Mouse (Mus musculus) intestine, embryonic 16.5 days (tissue): ENCODE results near the gene Isg20l2. TPM values are rescaled to one million over a fixed set of nuclear protein-coding genes. Genes with fewer than 3 reads are reported as not detected.

ENCODE experiments used
- ATAC-seq: fragments of 200-750 bp; cut with Nextera tagmentation; 2 replicates; pipeline ENCODE4 v1.8.0; 2017; ENCODE audit warnings: moderate TSS enrichment, moderate library complexity
- H3K27ac ChIP-seq: fragments of 300-500 bp; sonication (generic); 2 replicates; pipeline ENCODE4 v1.5.1; 2014; ENCODE audit warnings: mild to moderate bottlenecking, low read length
- H3K27me3 ChIP-seq: fragments of 300-500 bp; sonication (generic); replicated peaks from 2 replicates; pipeline ENCODE4 v1.6.1; 2014; ENCODE audit warnings: low read length, control low read depth, mixed read lengths; ENCODE audit not compliant: control insufficient read depth, insufficient read depth
- H3K36me3 ChIP-seq: fragments of 300-500 bp; sonication (generic); 2 replicates; pipeline ENCODE4 v1.6.1; 2014; ENCODE audit warnings: low read length, control low read depth; ENCODE audit not compliant: control insufficient read depth, insufficient read depth
- H3K4me1 ChIP-seq: fragments of 300-500 bp; sonication (generic); 2 replicates; pipeline ENCODE4 v1.6.1; 2014; ENCODE audit warnings: low read length, control low read depth, mixed read lengths; ENCODE audit not compliant: control insufficient read depth, insufficient read depth
- H3K4me2 ChIP-seq: fragments of 300-500 bp; sonication (generic); 2 replicates; pipeline ENCODE4 v1.6.1; 2014; ENCODE audit warnings: low read depth, low read length, control low read depth
- H3K4me3 ChIP-seq: fragments of 300-500 bp; sonication (generic); 2 replicates; pipeline ENCODE4 v1.5.1; 2014; ENCODE audit warnings: mild to moderate bottlenecking, low read length
- H3K9ac ChIP-seq: fragments of 300-500 bp; sonication (generic); 2 replicates; pipeline ENCODE4 v1.6.1; 2014; ENCODE audit warnings: low read depth, low read length
- H3K9me3 ChIP-seq: fragments of 300-500 bp; sonication (generic); 2 replicates; pipeline ENCODE4 v1.6.1; 2016; ENCODE audit warnings: low read length, control low read depth; ENCODE audit not compliant: control insufficient read depth
- WGBS: fragments of 180-500 bp; shearing (Covaris S2); extraction: QIAGEN DNeasy Blood & Tissue Kit; methylation state at CpG from one replicate; pipeline ENCODE4 v1.1.7; 2014; 5-methylcytosine and 5-hydroxymethylcytosine counted together
- polyA plus RNA-seq: library from polyadenylated mRNA; unstranded; fragments of >200 nt; fragmentation: Nextera tagmentation; extraction: Ambion mirVana; gene quantifications from 2 replicates; pipeline ENCODE4 v1.2.1, GENCODE M21; 2015

Isg20l2 gene
- polyA plus RNA-seq, 1 experiment from 2014 or later, result 39.8 TPM

DNA sequence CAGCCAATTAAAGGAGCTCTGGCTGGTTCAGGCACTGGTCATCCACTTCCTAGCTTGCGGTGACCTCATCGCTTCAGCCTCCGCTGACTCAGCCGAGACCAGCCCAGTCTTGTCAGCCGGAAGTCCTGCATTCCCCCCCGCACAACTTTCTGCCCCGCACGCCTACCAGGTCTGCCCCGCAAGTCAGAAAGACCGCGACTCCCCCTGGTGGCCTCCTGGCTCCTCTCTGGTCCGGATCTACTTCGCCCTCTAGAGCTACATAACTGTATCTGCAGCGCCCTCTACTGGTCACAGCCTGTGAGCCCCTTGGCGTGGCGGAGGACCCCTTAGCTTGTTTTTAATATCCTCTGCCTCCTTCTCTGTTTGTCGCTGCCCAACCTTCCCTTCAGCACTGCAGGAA is 56.8 kb downstream of the Isg20l2 start:
- H3K27ac ChIP-seq, result peak overlapping the region; percentile 66
- no peaks in the 10 kb centered on the region for H3K36me3 ChIP-seq
- under 1% methylated on average over 17 of the region's 17 CpGs for whole genome bisulfite sequencing
- H3K4me2 ChIP-seq, result peak overlapping the region; percentile 66
- peak overlapping the region; percentile 54 for H3K9ac ChIP-seq
- peaks cover 60% of the 10 kb centered on the region for H3K4me1 ChIP-seq
- peaks cover 15% of the 10 kb centered on the region; the same call in 1 of the 2 replicates for H3K27me3 ChIP-seq
- H3K9me3 ChIP-seq, result no peaks in the 10 kb centered on the region
- ATAC-seq, result peak; percentile 42
- peak overlapping the region; percentile 45 for H3K4me3 ChIP-seq

DNA sequence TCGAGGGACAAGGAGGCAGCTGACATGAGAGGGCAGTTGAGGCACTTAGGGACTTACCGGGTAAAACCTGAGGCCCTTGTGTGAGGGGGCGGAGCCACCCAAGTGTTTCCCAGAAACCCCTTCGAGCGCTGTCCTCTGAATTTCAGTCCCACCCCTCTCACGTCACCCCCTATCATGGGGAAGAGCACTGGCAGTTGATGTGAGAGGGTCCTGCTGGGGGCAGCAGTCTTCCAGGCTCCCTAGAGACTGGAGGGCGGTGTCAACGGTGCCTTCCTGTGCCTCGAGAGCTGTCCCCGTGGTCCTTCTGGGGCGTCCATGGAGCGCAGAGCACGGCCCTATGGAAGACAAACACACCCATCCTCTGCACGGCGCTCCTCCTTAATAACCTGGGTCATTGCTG is 57.5 kb downstream of the Isg20l2 start:
- H3K9ac ChIP-seq, result peak overlapping the region; percentile 54

DNA sequence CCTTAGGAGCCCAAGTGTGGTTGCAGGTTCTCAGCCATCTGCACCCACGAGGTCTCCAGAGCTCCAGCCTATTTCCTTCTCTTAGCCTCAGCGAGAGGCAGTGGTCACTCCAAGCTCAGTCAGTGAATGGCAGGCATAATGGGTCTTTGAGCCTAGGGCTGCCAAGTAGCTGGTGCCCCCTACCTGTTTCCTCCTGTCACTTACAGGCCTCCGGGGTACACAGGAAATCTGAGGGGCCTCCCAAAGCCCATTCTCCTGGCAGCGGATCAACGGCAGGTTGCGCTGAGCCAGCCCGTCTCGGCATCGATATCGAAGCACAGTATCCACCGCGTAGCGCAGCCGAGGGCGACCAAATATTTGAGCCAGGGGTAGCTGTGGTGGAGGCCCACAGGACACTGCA is 58.0 kb downstream of the Isg20l2 start:
- Histone ChIP-seq H3K9ac (peak overlapping the region; percentile 54), H3K27ac (no peak overlapping the region), H3K9me3 (no peaks in the 10 kb centered on the region), H3K36me3 (no peaks in the 10 kb centered on the region), H3K4me2 (peak overlapping the region; percentile 66), H3K4me3 (peak overlapping the region; percentile 45), H3K4me1 (peaks cover 48% of the 10 kb centered on the region), H3K27me3 (peaks cover 26% of the 10 kb centered on the region)
- 5% methylated on average over 15 of the region's 15 CpGs for WGBS
- ATAC-seq, result no peak

More for the DNA sequence above, 57.5 kb downstream of the Isg20l2 start:
- Histone ChIP-seq H3K4me3 (peak overlapping the region; percentile 45), H3K27ac (no peak overlapping the region), H3K27me3 (peaks cover 22% of the 10 kb centered on the region; the same call in 1 of the 2 replicates), H3K4me2 (peak overlapping the region; percentile 66), H3K36me3 (no peaks in the 10 kb centered on the region), H3K9me3 (no peaks in the 10 kb centered on the region), H3K4me1 (peaks cover 52% of the 10 kb centered on the region)
- WGBS, result under 1% methylated on average over 15 of the region's 15 CpGs
- peak; percentile 10; the same call in 1 of the 2 replicates for ATAC-seq

DNA sequence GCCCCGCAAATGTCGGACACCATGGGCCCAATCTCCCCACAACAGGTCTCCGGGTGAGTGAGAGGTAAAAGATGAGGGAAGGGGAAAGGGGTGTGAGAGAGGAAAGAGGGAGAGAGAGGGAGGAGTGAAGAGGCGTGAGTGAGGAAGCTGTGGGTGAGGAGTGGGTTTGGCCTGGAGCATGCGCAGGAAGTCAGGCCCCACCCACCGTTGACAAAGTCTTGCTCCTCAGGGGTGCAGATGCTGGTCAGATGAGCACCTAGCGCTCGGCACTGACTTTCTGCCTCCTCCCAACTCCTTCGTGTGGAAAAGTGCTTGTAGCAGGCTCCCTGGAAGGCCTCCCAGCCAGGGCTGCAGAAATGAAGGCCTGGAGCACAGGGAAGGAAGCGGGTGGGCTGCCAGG is 59.8 kb downstream of the Isg20l2 start:
- no peaks in the 10 kb centered on the region for H3K36me3 ChIP-seq
- H3K27me3 ChIP-seq, result peaks cover 45% of the 10 kb centered on the region
- no peak overlapping the region for H3K27ac ChIP-seq
- peaks cover 31% of the 10 kb centered on the region for H3K4me1 ChIP-seq
- ATAC-seq, result no peak
- 29% methylated on average over 10 of the region's 10 CpGs for WGBS
- H3K4me2 ChIP-seq, result no peak overlapping the region
- no peaks in the 10 kb centered on the region for H3K9me3 ChIP-seq
- H3K4me3 ChIP-seq, result no peak overlapping the region
- H3K9ac ChIP-seq, result no peak overlapping the region

Other genes starting within 250 kb of the Isg20l2 start
- 0.39 and 0.58 TPM in 2 replicates for gene Lrrc71, start 181.7 kb upstream of the Isg20l2 start, polyA plus RNA-seq
- gene Ntrk1, start 135.2 kb upstream of the Isg20l2 start, polyA plus RNA-seq, result 1.4 and 1.6 TPM in 2 replicates
- 0.27 and 0.39 TPM in 2 replicates for gene Insrr, start 133.4 kb upstream of the Isg20l2 start, polyA plus RNA-seq
- 22.2 and 22.5 TPM in 2 replicates for gene Pear1, start 106.0 kb upstream of the Isg20l2 start, polyA plus RNA-seq
- gene Sh2d2a, start 83.6 kb upstream of the Isg20l2 start, polyA plus RNA-seq, result 0.36 and 0.37 TPM in 2 replicates
- 9.8 and 10.7 TPM in 2 replicates for gene Prcc, start 44.7 kb upstream of the Isg20l2 start, polyA plus RNA-seq
- gene Hdgf, start 24.0 kb upstream of the Isg20l2 start, polyA plus RNA-seq, result 75.5 and 76.0 TPM in 2 replicates
- gene Mrpl24, start 10.8 kb upstream of the Isg20l2 start, polyA plus RNA-seq, result 78.7 and 80.6 TPM in 2 replicates
- gene Rrnad1, start 403 bp downstream of the Isg20l2 start, polyA plus RNA-seq, result 14.2 and 14.3 TPM in 2 replicates
- 3.8 TPM in 2 replicates for gene Crabp2, start 18.4 kb downstream of the Isg20l2 start, polyA plus RNA-seq
- 9.4 and 10.3 TPM in 2 replicates for gene Nes, start 40.8 kb downstream of the Isg20l2 start, polyA plus RNA-seq
- 0.18 and 0.67 TPM in 2 replicates for gene Bcan, start 69.9 kb downstream of the Isg20l2 start, polyA plus RNA-seq
- not detected in 2 replicates for gene Hapln2, start 97.3 kb downstream of the Isg20l2 start, polyA plus RNA-seq
- 30.4 and 38.3 TPM in 2 replicates for gene Gpatch4, start 112.8 kb downstream of the Isg20l2 start, polyA plus RNA-seq
- gene Naxe, start 128.2 kb downstream of the Isg20l2 start, polyA plus RNA-seq, result 170 and 178 TPM in 2 replicates
- not detected in 2 replicates for gene Ttc24, start 148.0 kb downstream of the Isg20l2 start, polyA plus RNA-seq
- gene Iqgap3, start 151.7 kb downstream of the Isg20l2 start, polyA plus RNA-seq, result 14.3 and 14.5 TPM in 2 replicates
- 13.7 and 23.2 TPM in 2 replicates for gene Mef2d, start 212.1 kb downstream of the Isg20l2 start, polyA plus RNA-seq